Mouse (Mus musculus) erythroblast, embryonic 14.5 days (primary cell): ENCODE data around the gene Ccdc65. TPM values are rescaled to one million over a fixed set of nuclear protein-coding genes. Genes with fewer than 3 reads are reported as not detected.
A peak's percentile ranks its signal among the peaks of the same experiment; 100 is the strongest.

ENCODE experiments used
- H3K27me3 ChIP-seq: 2 replicates; pipeline ENCODE4 v1.6.1; 2012; ENCODE audit warnings: inconsistent platforms; ENCODE audit not compliant: control insufficient read depth
- H3K36me3 ChIP-seq: 2 replicates; pipeline ENCODE4 v1.6.1; 2012; ENCODE audit warnings: mild to moderate bottlenecking, inconsistent platforms; ENCODE audit not compliant: control insufficient read depth
- H3K4me1 ChIP-seq: 2 replicates; pipeline ENCODE4 v1.6.1; 2012; ENCODE audit warnings: inconsistent platforms; ENCODE audit not compliant: control insufficient read depth
- H3K4me3 ChIP-seq: replicated peaks from 2 replicates; pipeline ENCODE3; 2012; ENCODE audit warnings: moderate library complexity, mild to moderate bottlenecking, inconsistent platforms
- H3K9me3 ChIP-seq: 2 replicates; pipeline ENCODE4 v1.6.1; 2012; ENCODE audit warnings: low read length, inconsistent platforms, mixed read lengths; ENCODE audit not compliant: control insufficient read depth
- GATA1 ChIP-seq: IDR thresholded peaks from 2 replicates; pipeline ENCODE4 v1.6.1; 2012; ENCODE audit warnings: low read length, inconsistent platforms, mixed read lengths
- TAL1 ChIP-seq: IDR thresholded peaks from 3 replicates; pipeline ENCODE4 v1.6.1; 2012; ENCODE audit warnings: low read length, inconsistent platforms, mixed read lengths
- polyA plus RNA-seq: library from polyadenylated mRNA; stranded (reverse); fragments of >175 nt; gene quantifications from 2 replicates; pipeline ENCODE4 v1.2.3, GENCODE M21; 2012

Ccdc65 gene
- polyA plus RNA-seq, 1 experiment, result not detected

DNA sequence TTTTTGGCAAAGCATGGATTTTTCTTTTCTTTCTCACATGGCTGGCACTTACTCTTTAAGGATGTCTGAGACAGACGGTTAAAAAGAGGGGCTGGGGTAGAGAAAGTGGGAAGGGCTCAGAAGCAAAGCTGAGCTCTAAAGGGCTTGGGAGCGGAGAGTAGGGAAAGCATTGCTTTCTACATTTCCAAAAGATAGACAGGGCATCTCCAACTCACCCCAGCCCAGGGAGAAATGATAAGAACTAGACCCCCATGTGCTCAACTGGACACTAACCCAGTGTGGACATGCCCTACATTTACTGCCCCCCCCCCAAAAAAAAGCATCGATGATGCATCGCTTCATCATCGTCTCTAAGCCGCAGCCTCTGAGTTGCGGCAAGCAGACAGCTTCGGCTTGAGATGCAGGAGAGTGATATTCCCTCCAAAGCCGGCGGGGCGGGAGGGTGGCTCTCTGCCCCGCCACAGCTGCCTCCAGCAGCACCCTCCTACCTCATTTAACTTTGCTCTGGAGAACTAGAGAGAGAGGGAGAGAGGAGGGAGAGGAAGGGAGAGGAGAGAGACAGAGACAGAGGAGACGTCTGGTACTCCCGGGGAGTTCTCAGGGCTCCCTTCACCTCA lies 32.3 kb upstream of the Ccdc65 start:
- Histone ChIP-seq H3K27me3 (peaks cover 78% of the 10 kb centered on the region), H3K36me3 (no peaks in the 10 kb centered on the region), H3K4me3 (no peak overlapping the region), H3K4me1 (peaks cover 10% of the 10 kb centered on the region), H3K9me3 (peaks cover 5% of the 10 kb centered on the region; the same call in 1 of the 2 replicates)
- TF ChIP-seq TAL1 (no peak), GATA1 (no peak)

- TF ChIP-seq TAL1 (no peak), GATA1 (no peak)
- Histone ChIP-seq H3K27me3 (peaks cover 83% of the 10 kb centered on the region), H3K36me3 (no peaks in the 10 kb centered on the region), H3K4me1 (peaks cover 10% of the 10 kb centered on the region), H3K4me3 (no peak overlapping the region), H3K9me3 (peaks cover 5% of the 10 kb centered on the region; the same call in 1 of the 2 replicates)
Measured at GRCm38 (mm10) chr15:98676471-98676870, 31.5 kb upstream of the Ccdc65 start.

GRCm38 (mm10) chr15:98676940-98677728 lies 30.9 kb upstream of the Ccdc65 start, which contains the start of gene Rnd1:
Gene Rnd1 (minus strand): TSS chr15:98677461.
- TF ChIP-seq GATA1 (no peak), TAL1 (no peak)
- H3K9me3 ChIP-seq, result peaks cover 5% of the 10 kb centered on the region; the same call in 1 of the 2 replicates
- peaks cover 10% of the 10 kb centered on the region for H3K4me1 ChIP-seq
- H3K36me3 ChIP-seq, result no peaks in the 10 kb centered on the region
- peaks cover 89% of the 10 kb centered on the region for H3K27me3 ChIP-seq
- peak within 1 kb of the TSS; percentile 32 for H3K4me3 ChIP-seq

DNA sequence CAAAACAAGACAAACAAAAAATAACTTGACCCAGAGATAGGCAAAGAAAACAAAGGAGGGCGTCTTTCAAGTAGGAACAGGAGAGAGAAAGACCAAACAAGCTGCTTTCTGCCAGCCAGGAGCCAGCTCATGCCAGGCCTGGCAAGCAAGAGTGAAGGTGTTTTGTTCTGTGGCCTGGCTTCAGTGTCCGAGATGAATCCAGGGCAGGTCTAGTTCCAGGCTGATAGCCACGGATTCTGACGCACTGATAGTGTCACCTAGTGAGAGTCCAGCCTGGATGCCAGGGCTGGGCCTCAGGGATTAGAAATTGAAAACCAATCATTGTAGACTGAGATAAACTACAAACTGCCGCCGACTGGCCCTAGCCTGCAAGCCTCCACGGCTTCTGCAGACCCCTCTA lies 30.0 kb upstream of the Ccdc65 start:
- no peak overlapping the region for H3K4me3 ChIP-seq
- peaks cover 10% of the 10 kb centered on the region for H3K4me1 ChIP-seq
- no peaks in the 10 kb centered on the region for H3K36me3 ChIP-seq
- no peak for TF ChIP-seq GATA1
- TF ChIP-seq TAL1, result no peak
- peaks cover 5% of the 10 kb centered on the region; the same call in 1 of the 2 replicates for H3K9me3 ChIP-seq
- H3K27me3 ChIP-seq, result peaks cover 88% of the 10 kb centered on the region

GRCm38 (mm10) chr15:98680660-98681059 lies 27.3 kb upstream of the Ccdc65 start:
- Histone ChIP-seq H3K27me3 (peaks cover 72% of the 10 kb centered on the region), H3K36me3 (no peaks in the 10 kb centered on the region), H3K9me3 (peaks cover 5% of the 10 kb centered on the region; the same call in 1 of the 2 replicates), H3K4me1 (peaks cover 10% of the 10 kb centered on the region), H3K4me3 (no peak overlapping the region)
- TF ChIP-seq GATA1, result no peak
- no peak for TF ChIP-seq TAL1

GRCm38 (mm10) chr15:98681633-98682032 lies 26.4 kb upstream of the Ccdc65 start:
- Histone ChIP-seq H3K27me3 (peaks cover 62% of the 10 kb centered on the region), H3K4me3 (no peak overlapping the region), H3K36me3 (no peaks in the 10 kb centered on the region), H3K4me1 (peaks cover 8% of the 10 kb centered on the region), H3K9me3 (peaks cover 7% of the 10 kb centered on the region; the same call in 1 of the 2 replicates)
- TF ChIP-seq GATA1, result no peak
- TF ChIP-seq TAL1, result no peak

GRCm38 (mm10) chr15:98683177-98683576 lies 24.8 kb upstream of the Ccdc65 start:
- H3K9me3 ChIP-seq, result peaks cover 2% of the 10 kb centered on the region; the same call in 1 of the 2 replicates
- H3K4me3 ChIP-seq, result no peak overlapping the region
- H3K36me3 ChIP-seq, result no peaks in the 10 kb centered on the region
- H3K4me1 ChIP-seq, result no peaks in the 10 kb centered on the region; the same call in 1 of the 2 replicates
- no peak for TF ChIP-seq TAL1
- TF ChIP-seq GATA1, result no peak
- peaks cover 47% of the 10 kb centered on the region for H3K27me3 ChIP-seq

DNA sequence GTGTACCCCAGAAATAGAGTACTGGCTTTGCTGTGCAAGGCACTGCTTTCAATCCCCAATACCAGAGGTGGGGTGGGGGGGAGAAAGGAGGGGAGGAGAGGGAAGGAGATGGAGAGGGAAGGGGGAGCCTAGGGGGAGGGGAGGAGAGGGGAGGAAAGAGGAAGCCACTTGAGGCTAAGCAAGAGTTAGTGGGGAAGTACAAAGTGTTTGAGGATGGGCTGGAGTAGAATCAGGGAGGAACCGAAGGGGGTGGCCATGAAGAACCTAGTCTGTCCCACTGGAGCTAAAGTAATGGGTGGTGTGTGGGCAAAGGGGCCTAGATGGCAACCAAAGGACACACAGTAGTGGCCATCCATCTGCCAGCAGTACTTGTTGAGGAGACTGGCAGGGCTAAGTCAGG lies 24.3 kb upstream of the Ccdc65 start:
- H3K36me3 ChIP-seq, result no peaks in the 10 kb centered on the region
- H3K4me3 ChIP-seq, result no peak overlapping the region
- H3K4me1 ChIP-seq, result no peaks in the 10 kb centered on the region; the same call in 1 of the 2 replicates
- H3K9me3 ChIP-seq, result peaks cover 2% of the 10 kb centered on the region; the same call in 1 of the 2 replicates
- H3K27me3 ChIP-seq, result peaks cover 42% of the 10 kb centered on the region
- no peak for TF ChIP-seq TAL1
- TF ChIP-seq GATA1, result no peak

- Histone ChIP-seq H3K4me3 (no peak overlapping the region), H3K36me3 (no peaks in the 10 kb centered on the region), H3K27me3 (peaks cover 31% of the 10 kb centered on the region), H3K9me3 (peaks cover 2% of the 10 kb centered on the region; the same call in 1 of the 2 replicates), H3K4me1 (no peaks in the 10 kb centered on the region; the same call in 1 of the 2 replicates)
- TF ChIP-seq GATA1, result no peak
- no peak for TF ChIP-seq TAL1
Measured at GRCm38 (mm10) chr15:98685926-98686325, 22.1 kb upstream of the Ccdc65 start.
